Mouse (Mus musculus): ENCODE results near the gene Gm20388. TPM values are rescaled to one million over a fixed set of nuclear protein-coding genes. Genes with fewer than 3 reads are reported as not detected.
A peak's percentile ranks its signal among the peaks of the same experiment; 100 is the strongest.

Gene Gm20388
- total and polyA plus RNA-seq, 2 experiments from 2014 or later: 51.3 TPM; not detected in 1

DNA sequence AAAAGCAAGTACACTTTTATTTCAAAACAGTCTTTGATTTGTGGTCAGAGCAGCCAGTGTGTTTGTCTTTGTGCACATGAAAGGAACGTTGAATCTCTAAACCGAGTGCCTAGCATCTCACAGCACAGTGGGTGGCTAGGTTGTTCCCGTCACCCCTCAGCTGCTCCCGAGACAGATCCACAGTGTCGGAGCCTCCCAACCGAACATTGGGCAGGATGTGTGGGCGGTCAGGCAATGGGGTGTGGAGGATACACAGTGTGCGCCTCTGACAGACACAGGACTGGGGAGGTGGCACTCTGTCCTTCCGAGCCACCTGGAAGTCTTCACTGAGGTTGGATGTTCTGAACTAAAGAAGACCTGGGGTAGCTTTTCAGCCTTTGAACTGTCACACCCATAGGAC is 3595.1 kb downstream of the Gm20388 start:
- no peak for DNase-seq
- Histone ChIP-seq H3K9me3 (ENCODE audit: low read length) (no peaks in the 10 kb centered on the region), H3K9ac (no peak overlapping the region), H3K4me3 (ENCODE audit: low read depth, low read length) (no peak overlapping the region), H3K27ac (ENCODE audit: low read depth, low read length) (no peak overlapping the region), H3K4me1 (ENCODE audit: insufficient read depth) (no peaks in the 10 kb centered on the region), H3K27me3 (ENCODE audit: insufficient read depth, low read length) (no peaks in the 10 kb centered on the region), H3K4me2 (ENCODE audit: low read depth) (no peak overlapping the region), H3K36me3 (ENCODE audit: insufficient read depth) (peaks cover 91% of the 10 kb centered on the region)
- 85% methylated on average over 9 of the region's 9 CpGs for WGBS
- no peak for TF ChIP-seq CTCF (IDR thresholded peaks at IDR 0.05; ENCODE audit: low read depth)
- ATAC-seq: no peak

DNA sequence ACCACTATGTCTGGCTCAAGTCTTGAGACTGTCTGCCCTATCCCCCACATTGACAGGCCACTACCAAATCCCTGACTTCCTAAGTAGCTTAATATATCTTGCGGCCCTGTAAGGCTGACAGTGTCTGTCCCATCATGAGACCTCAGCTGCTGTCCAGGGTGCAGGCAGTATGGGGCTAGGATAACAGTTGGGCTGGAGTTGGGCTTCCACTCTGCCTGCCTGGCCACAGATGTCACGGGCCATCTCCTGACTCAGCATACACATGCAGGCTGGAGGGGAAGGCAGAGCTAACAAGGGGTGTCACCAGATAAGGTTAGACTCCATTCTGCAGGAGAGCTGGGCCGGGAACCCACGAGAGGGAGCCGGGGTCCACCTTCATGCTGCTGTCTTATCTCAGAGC is 3596.5 kb downstream of the Gm20388 start:
- WGBS: 94% methylated on average over 5 of the region's 5 CpGs
- H3K36me3 ChIP-seq (ENCODE audit: insufficient read depth): peaks cover 76% of the 10 kb centered on the region

DNA sequence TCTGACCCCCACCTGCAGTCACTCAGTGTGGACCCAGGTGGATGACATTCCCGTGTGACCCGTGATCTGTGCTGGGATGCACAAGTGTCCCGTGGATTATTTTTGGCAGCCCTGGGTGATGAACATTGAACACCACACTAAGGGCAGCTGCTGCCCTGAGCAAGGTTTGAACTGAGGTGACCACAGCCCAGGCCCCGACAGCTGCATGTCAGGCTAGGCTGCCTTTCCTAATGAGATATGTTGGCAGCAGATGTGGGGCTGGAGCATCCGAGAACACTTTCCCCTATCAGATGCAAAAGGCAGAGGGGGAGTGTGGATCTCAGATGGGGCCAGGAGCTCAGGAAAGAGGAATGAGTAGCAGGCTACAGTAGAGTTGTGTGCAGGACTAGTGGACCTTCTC is 3600.2 kb downstream of the Gm20388 start:
- Histone ChIP-seq H3K4me3 (ENCODE audit: low read depth, low read length) (no peak overlapping the region), H3K4me2 (ENCODE audit: low read depth) (no peak overlapping the region), H3K36me3 (ENCODE audit: insufficient read depth) (peaks cover 39% of the 10 kb centered on the region), H3K9me3 (ENCODE audit: low read length) (no peaks in the 10 kb centered on the region), H3K9ac (no peak overlapping the region), H3K27ac (ENCODE audit: low read depth, low read length) (no peak overlapping the region), H3K4me1 (ENCODE audit: insufficient read depth) (peaks cover 9% of the 10 kb centered on the region; the same call in 1 of the 2 replicates), H3K27me3 (ENCODE audit: insufficient read depth, low read length) (no peaks in the 10 kb centered on the region)
- DNase-seq (no peak), ATAC-seq (no peak)
- 85% methylated on average over 5 of the region's 5 CpGs for WGBS
- TF ChIP-seq CTCF (IDR thresholded peaks at IDR 0.05; ENCODE audit: low read depth): no peak

More for the DNA sequence above, 3596.5 kb downstream of the Gm20388 start:
- ATAC-seq (no peak), DNase-seq (no peak)
- Histone ChIP-seq H3K27ac (ENCODE audit: low read depth, low read length) (no peak overlapping the region), H3K9ac (no peak overlapping the region), H3K9me3 (ENCODE audit: low read length) (no peaks in the 10 kb centered on the region), H3K27me3 (ENCODE audit: insufficient read depth, low read length) (no peaks in the 10 kb centered on the region), H3K4me2 (ENCODE audit: low read depth) (no peak overlapping the region), H3K4me1 (ENCODE audit: insufficient read depth) (no peaks in the 10 kb centered on the region), H3K4me3 (ENCODE audit: low read depth, low read length) (no peak overlapping the region)
- TF ChIP-seq CTCF (IDR thresholded peaks at IDR 0.05; ENCODE audit: low read depth): no peak

DNA sequence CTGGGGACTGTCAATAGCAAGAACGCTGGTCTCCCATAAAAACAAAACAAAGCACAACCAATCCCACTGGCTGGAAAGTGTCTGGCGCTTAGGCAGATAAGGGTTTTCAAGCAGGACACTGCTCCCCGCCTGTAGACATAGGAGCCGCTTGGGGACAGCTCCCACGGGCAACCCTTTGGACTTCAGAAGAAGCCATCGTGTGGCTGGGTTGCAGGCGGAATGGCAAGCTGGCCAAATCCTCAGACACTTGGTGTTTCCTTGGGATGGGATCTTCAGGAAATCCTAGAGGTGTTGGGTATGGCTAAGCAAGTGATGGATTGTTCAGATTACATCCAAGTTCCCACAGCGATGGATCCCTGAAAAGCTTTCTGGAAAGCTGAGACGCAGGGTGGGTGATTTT is 3603.5 kb downstream of the Gm20388 start:
- H3K9ac ChIP-seq: peak overlapping the region; percentile 93
- TF ChIP-seq CTCF (IDR thresholded peaks at IDR 0.05; ENCODE audit: low read depth): no peak
- H3K4me3 ChIP-seq (ENCODE audit: low read depth, low read length): peak overlapping the region; percentile 88
- H3K9me3 ChIP-seq (ENCODE audit: low read length): no peaks in the 10 kb centered on the region
- peaks cover 6% of the 10 kb centered on the region for H3K36me3 ChIP-seq (ENCODE audit: insufficient read depth)
- peak; percentile 54 for DNase-seq
- no peaks in the 10 kb centered on the region for H3K27me3 ChIP-seq (ENCODE audit: insufficient read depth, low read length)
- 2% methylated on average over 9 of the region's 9 CpGs for WGBS
- H3K4me1 ChIP-seq (ENCODE audit: insufficient read depth): peaks cover 14% of the 10 kb centered on the region
- no peak for ATAC-seq
- H3K4me2 ChIP-seq (ENCODE audit: low read depth): peak overlapping the region; percentile 74
- H3K27ac ChIP-seq (ENCODE audit: low read depth, low read length): peak overlapping the region; percentile 94

DNA sequence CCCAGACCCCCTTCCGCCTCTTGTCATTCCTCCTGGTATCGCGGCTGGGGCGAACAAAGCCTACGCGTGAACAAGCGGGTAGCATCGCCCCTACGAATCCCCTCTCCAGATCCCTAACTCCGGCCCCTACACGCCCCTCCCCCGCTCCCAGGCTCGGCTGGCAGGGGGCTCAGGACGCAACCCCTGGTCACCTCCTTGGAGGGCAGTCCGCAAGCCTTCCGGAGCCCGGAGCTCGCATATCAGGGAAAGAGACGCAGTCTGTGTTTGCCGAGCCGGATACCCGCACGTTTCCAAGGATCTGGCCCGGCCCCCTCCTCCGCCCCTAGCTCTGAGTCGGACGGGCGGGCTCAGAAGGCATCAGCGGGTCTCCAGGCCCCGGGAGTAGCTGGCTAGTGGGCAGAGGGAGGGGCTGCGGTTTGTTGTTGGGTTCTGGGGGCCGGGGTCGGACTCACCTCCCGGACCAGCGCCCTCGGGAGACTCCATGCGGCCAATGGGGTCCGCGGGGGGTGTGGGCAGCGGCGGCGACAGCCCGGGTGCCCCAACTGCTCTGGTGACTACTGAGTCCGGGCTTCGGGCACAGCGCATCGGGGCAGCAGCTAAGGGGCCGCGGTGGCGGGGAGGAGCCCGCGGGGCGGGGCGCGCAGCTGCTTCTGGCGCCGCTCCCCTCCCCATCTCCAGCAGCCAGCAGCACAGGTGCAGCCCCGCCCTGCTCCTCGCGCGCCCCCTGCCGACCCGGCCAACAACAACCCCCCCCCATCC is 3604.3 kb downstream of the Gm20388 start, which contains the start of gene Dbndd1:
Gene Dbndd1, minus strand, starts transcription at position 683 of the 759 bp plus-strand sequence.
- Histone ChIP-seq H3K4me1 (ENCODE audit: insufficient read depth) (peaks cover 19% of the 10 kb centered on the region), H3K36me3 (ENCODE audit: insufficient read depth) (no peaks in the 10 kb centered on the region; the same call in 1 of the 2 replicates), H3K4me3 (ENCODE audit: low read depth, low read length) (peak within 1 kb of the TSS; percentile 88), H3K9ac (peak within 1 kb of the TSS; percentile 93), H3K9me3 (ENCODE audit: low read length) (no peaks in the 10 kb centered on the region), H3K27me3 (ENCODE audit: insufficient read depth, low read length) (no peaks in the 10 kb centered on the region), H3K27ac (ENCODE audit: low read depth, low read length) (peak within 1 kb of the TSS; percentile 94), H3K4me2 (ENCODE audit: low read depth) (peak within 1 kb of the TSS; percentile 74)
- ATAC-seq: peak; percentile 55
- peak; percentile 31; the same call in 1 of the 2 replicates for TF ChIP-seq CTCF (IDR thresholded peaks at IDR 0.05; ENCODE audit: low read depth)
- DNase-seq: peak; percentile 74
- under 1% methylated on average over 52 of the region's 63 CpGs for WGBS

DNA sequence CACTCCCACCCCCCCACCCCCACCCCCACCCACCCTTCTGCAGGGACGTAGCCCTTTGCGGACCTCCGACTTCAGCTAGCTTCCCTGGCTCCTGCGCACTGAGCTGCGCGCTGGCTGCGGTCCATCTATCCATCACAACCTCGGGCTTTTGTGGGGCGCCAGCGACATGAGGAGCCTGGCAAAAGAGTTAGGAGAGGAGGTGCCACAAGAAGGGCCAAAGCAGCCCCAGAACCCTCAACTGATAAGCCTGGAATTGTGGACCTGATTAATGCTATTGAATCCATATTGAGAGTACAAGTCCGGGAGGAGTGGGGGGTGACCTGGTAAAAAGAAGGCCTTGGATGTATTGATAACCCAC is 3604.9 kb downstream of the Gm20388 start:
- DNase-seq: peak; percentile 70
- no peak for ATAC-seq

DNA sequence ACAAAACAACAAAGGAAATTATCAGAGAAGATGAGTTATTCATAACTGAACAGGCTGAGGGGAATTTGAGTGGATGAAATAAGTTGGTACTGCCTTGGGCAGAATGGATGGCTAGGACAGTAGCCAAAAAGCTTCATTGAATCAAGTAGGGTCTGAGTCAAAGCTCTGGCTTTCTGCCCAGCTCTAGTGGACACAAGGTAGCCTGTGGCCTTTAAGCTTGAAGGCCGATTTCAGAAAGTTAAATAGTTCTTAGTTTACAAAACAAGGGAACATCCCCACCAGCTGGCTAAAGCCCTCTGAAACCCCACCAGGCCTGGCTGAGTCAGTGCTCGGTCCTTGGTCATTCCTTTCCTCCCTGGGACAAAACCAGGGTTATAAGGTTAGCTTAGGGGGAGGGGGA is 3606.0 kb downstream of the Gm20388 start:
- Histone ChIP-seq H3K36me3 (ENCODE audit: insufficient read depth) (0 out of 2 replicates have a peak, but pooled peaks cover 10% of the 10 kb centered on the region), H3K4me1 (ENCODE audit: insufficient read depth) (peaks cover 19% of the 10 kb centered on the region), H3K4me2 (ENCODE audit: low read depth) (no peak overlapping the region), H3K9ac (no peak overlapping the region), H3K27ac (ENCODE audit: low read depth, low read length) (no peak overlapping the region), H3K9me3 (ENCODE audit: low read length) (no peaks in the 10 kb centered on the region), H3K27me3 (ENCODE audit: insufficient read depth, low read length) (no peaks in the 10 kb centered on the region), H3K4me3 (ENCODE audit: low read depth, low read length) (no peak overlapping the region)
- DNase-seq (no peak), ATAC-seq (no peak)
- TF ChIP-seq CTCF (IDR thresholded peaks at IDR 0.05; ENCODE audit: low read depth): no peak
- WGBS: 25% methylated on average over 2 of the region's 2 CpGs

More for the DNA sequence above, 3604.9 kb downstream of the Gm20388 start:
- Histone ChIP-seq H3K9ac (peak overlapping the region; percentile 93; the same call in 1 of the 2 replicates), H3K4me2 (ENCODE audit: low read depth) (peak overlapping the region; percentile 74), H3K36me3 (ENCODE audit: insufficient read depth) (0 out of 2 replicates have a peak, but pooled peaks cover 3% of the 10 kb centered on the region), H3K27me3 (ENCODE audit: insufficient read depth, low read length) (no peaks in the 10 kb centered on the region), H3K4me3 (ENCODE audit: low read depth, low read length) (peak overlapping the region; percentile 88), H3K9me3 (ENCODE audit: low read length) (no peaks in the 10 kb centered on the region), H3K27ac (ENCODE audit: low read depth, low read length) (peak overlapping the region; percentile 64), H3K4me1 (ENCODE audit: insufficient read depth) (peaks cover 19% of the 10 kb centered on the region)
- 2% methylated on average over 11 of the region's 11 CpGs for WGBS
- no peak for TF ChIP-seq CTCF (IDR thresholded peaks at IDR 0.05; ENCODE audit: low read depth)

All from forebrain, postnatal 0 days (tissue).